Mouse (Mus musculus) bone marrow, adult 2 months (tissue): Measurements from ENCODE around the gene Hnf4a.

Experiments
- CTCF ChIP-seq: fragments of 200-500 bp; IDR thresholded peaks from 2 replicates; pipeline ENCODE4 v1.5.1; 2011; ENCODE audit warnings: low read length, control low read depth; ENCODE audit not compliant: control insufficient read depth, insufficient read depth
- POLR2A ChIP-seq: fragments of 200-500 bp; IDR thresholded peaks from 2 replicates; pipeline ENCODE4 v1.6.1; 2011; ENCODE audit warnings: low read depth, mild to moderate bottlenecking, control low read depth, low read length, borderline replicate concordance; ENCODE audit not compliant: control insufficient read depth

DNA sequence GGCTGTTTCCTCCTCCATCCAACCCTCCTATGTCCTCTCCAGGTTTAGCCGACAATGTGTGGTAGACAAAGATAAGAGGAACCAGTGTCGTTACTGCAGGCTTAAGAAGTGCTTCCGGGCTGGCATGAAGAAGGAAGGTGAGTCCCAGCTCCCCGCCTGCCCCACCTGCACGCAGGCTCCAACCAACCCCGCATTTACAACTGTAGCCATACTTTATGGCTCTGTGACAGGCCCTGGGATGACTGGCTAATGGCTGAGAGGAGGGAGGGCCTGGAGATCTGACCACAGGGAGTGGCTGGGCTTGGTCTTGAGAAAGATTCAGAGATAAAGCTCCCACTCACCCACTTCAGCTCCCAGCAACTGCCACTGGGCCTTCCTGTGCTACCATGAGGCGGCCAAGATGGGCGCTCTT is 45.9 kb downstream of the Hnf4a start:
- TF ChIP-seq CTCF (no peak), POLR2A (no peak)
